Mouse (Mus musculus) c-Kit-negative CD71-positive TER-119-positive erythroid progenitor cells, embryonic 14.5 days (primary cell): ENCODE measurements around the gene Ifi209.
"Not testable (repeated sequence)": the region's sequence is repeated elsewhere in the genome, so short reads cannot be mapped to it uniquely, and the experiment has no call there.

Source experiments
- DNase-seq: peaks from one replicate; pipeline ENCODE4 v3.0.0-alpha.2; 2013; ENCODE audit warnings: low read depth, low spot score

Gene Ifi209

GRCm38 (mm10) chr1:173630622-173631021, at the start of gene Ifi209:
Gene Ifi209 (plus strand): TSS chr1:173630917.
- DNase-seq: not testable (repeated sequence)

GRCm38 (mm10) chr1:173589698-173590097, 41.0 kb upstream of the Ifi209 start:
- DNase-seq: not testable (repeated sequence)

GRCm38 (mm10) chr1:173598838-173599494, 31.8 kb upstream of the Ifi209 start, which contains the start of gene Ifi213:
Gene Ifi213 (minus strand): TSS chr1:173599274.
- DNase-seq: not testable (repeated sequence)

GRCm38 (mm10) chr1:173610291-173610690, 20.4 kb upstream of the Ifi209 start:
- DNase-seq: not testable (repeated sequence)

DNA sequence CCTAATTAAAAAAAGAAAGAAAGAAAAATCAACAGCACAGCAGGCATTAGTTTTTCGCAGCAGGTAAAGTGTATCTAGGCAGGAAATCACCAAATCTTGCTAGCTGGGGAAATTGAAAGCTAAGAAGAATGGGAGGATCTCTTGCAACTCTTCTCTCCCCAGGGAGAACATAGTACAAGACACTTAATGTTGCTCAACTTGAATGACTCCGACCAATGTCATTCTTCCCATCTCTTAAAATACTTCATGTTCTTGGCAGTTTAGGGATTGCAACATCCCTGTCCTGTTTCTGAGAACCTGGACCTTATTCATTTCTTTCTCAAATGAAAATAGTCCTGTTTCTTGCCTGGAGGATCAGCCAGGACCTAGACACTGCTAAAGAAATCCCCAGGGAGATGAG, 8.5 kb upstream of the Ifi209 start:
- DNase-seq: not testable (repeated sequence)

DNA sequence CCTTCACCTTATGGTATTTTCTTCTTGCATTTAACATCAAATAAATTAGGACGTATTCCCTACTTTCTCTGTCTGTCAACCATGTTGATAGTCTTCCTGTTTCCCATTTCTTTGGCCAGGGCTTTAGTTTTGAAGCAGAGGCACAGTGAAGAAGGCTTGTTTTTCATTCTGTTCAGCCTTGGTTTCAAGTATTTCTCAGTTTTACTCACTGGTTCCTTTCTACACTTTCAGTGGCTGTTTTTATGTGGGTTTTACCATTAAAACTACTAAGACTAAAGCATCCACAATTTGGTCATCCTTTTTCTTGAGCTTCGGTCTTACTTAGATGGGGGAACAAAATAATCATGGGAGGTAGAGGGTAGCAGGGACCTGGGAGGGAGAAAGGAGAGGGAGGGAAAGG, 6.7 kb upstream of the Ifi209 start:
- no peak for DNase-seq

DNA sequence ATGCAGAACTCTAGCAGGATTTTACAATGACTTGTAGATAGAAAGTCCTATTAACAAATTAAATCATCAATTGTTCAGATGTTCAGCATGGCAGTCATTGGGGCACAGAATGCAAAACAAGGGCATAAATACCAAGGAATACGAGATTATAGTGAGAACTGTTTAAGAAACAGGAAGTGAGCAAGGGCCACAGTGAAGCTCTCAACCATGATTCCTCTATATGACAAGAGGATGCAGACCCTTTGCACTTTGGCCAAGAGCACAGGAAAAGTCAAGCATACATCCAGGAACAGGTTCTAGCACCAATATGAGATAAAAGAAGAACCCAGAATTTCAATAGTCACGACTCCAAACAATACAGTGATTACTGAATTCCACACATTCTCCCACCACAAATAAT, 4.0 kb upstream of the Ifi209 start:
- DNase-seq: no peak

GRCm38 (mm10) chr1:173633969-173634645, 3.4 kb downstream of the Ifi209 start:
- DNase-seq: no peak

- DNase-seq: no peak
Measured at GRCm38 (mm10) chr1:173645393-173645792, 14.7 kb downstream of the Ifi209 start.

DNA sequence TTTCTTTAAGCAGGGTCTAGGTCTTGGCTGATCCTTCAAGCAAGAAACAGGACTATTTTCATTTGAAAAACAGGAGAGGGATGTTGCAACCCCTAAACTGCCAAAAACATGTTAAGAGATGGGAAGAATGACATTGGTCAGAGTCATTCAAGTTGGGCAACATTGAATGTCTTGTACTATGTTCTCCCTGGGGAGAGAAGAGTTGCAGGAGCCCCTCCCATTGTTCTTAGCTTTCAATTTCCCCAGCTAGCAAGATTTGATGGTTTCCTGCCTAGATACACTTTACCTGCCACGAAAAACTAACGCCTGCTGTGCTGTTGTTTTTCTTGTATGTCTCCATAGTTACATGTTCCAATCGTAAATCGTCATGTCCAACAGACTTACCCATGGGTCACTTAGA, 27.3 kb downstream of the Ifi209 start:
- DNase-seq: no peak

- not testable (repeated sequence) for DNase-seq
Measured at GRCm38 (mm10) chr1:173673458-173674097, 42.9 kb downstream of the Ifi209 start, which contains the start of gene Ifi208. Gene Ifi208 (plus strand): TSS chr1:173673675.

DNA sequence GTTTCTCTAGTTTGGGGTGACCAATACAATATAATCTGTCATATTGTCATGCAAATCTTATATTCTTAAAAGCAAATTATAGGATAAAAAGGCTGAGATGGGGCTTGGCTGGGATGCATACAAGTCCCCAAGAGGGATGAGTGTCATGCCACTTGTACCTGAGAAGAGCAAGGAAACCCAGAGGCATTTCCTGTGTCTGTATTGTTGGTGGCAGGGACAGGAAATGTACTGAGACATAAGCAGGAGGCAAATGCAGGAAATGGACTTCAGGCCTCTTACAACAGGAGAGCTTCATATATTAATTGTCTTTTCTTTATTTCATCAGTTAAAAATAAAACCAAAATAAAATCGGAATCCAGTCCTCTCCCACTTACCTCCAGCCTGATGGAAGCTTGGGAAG, 47.9 kb downstream of the Ifi209 start:
- not testable (repeated sequence) for DNase-seq

GRCm38 (mm10) chr1:173694270-173694669, 63.6 kb downstream of the Ifi209 start:
- no peak for DNase-seq
